ENCODE assay signal across 8 mouse cellular contexts in genomic region chr9:50775662-50776126, GRCm38 (mm10). TPM values are rescaled to one million over a fixed set of nuclear protein-coding genes. Genes with fewer than 3 reads are reported as not detected.
DNase-seq lines count a peak whose midpoint lies in the region; ATAC-seq and TF ChIP-seq lines count a peak whose summit lies in the region.

No protein-coding gene starts in this region.

- peak overlapping the region; percentile 68 for H3K4me3 ChIP-seq in ES-Bruce4 (ENCODE audit: low read depth, low read length)
- H3K4me3 ChIP-seq in embryonic facial prominence, embryonic 14.5 days (ENCODE audit: low read depth, low read length) = peak overlapping the region; percentile 95
- peak overlapping the region; percentile 96 for H3K4me3 ChIP-seq in midbrain, embryonic 12.5 days

- no peak for TF ChIP-seq POLR2A in ES-Bruce4 (IDR thresholded peaks at IDR 0.05; ENCODE audit: insufficient read depth, low read length)

- no peak for TF ChIP-seq EP300 in ES-Bruce4 (IDR thresholded peaks at IDR 0.05; ENCODE audit: insufficient read depth, low read depth, low read length)

- no peaks in the 10 kb centered on the region for H3K9me3 ChIP-seq in ES-Bruce4 (replicated peaks; ENCODE audit: control insufficient read depth, insufficient read depth, low read length, poor library complexity, severe bottlenecking)
- no peaks in the 10 kb centered on the region for H3K9me3 ChIP-seq in embryonic facial prominence, embryonic 14.5 days (ENCODE audit: control insufficient read depth, low read length)
- no peaks in the 10 kb centered on the region for H3K9me3 ChIP-seq in midbrain, embryonic 12.5 days

- no peak overlapping the region for H3K27ac ChIP-seq in ES-Bruce4 (ENCODE audit: insufficient read depth, low read length)
- H3K27ac ChIP-seq in embryonic facial prominence, embryonic 14.5 days (replicated peaks; ENCODE audit: low read depth, low read length) = peak overlapping the region; percentile 90
- H3K27ac ChIP-seq in midbrain, embryonic 12.5 days (replicated peaks) = peak overlapping the region; percentile 86

- WGBS in embryonic facial prominence, embryonic 14.5 days = under 1% methylated on average over 17 of the region's 30 CpGs
- WGBS in midbrain, embryonic 12.5 days = under 1% methylated on average over 30 of the region's 30 CpGs

- peak overlapping the region; percentile 83 for H3K4me2 ChIP-seq in embryonic facial prominence, embryonic 14.5 days (ENCODE audit: low read depth, low read length)
- peak overlapping the region; percentile 84 for H3K4me2 ChIP-seq in midbrain, embryonic 12.5 days (replicated peaks)

- DNase-seq in kidney, postnatal 14 days = peak; percentile 10
- DNase-seq in kidney, adult 11 months = no peak
- DNase-seq in embryonic facial prominence, embryonic 14.5 days (ENCODE audit: low spot score) = peak; percentile 19
- DNase-seq in ovary, postnatal 14 days (ENCODE audit: low spot score) = no peak
- no peak for DNase-seq in ovary, postnatal 10 days (ENCODE audit: low spot score)

- no peaks in the 10 kb centered on the region for H3K4me1 ChIP-seq in ES-Bruce4 (ENCODE audit: control insufficient read depth, insufficient read depth, low read length)
- peaks cover 15% of the 10 kb centered on the region; the same call in 1 of the 2 replicates for H3K4me1 ChIP-seq in embryonic facial prominence, embryonic 14.5 days (ENCODE audit: control insufficient read depth, insufficient read depth, low read length)
- peaks cover 18% of the 10 kb centered on the region for H3K4me1 ChIP-seq in midbrain, embryonic 12.5 days

- peak overlapping the region; percentile 90 for H3K9ac ChIP-seq in ES-Bruce4 (ENCODE audit: low read depth, poor library complexity, severe bottlenecking)
- H3K9ac ChIP-seq in embryonic facial prominence, embryonic 14.5 days (ENCODE audit: low read depth, low read length) = peak overlapping the region; percentile 93
- peak overlapping the region; percentile 88 for H3K9ac ChIP-seq in midbrain, embryonic 12.5 days (replicated peaks)

- H3K36me3 ChIP-seq in ES-Bruce4 (ENCODE audit: control insufficient read depth, insufficient read depth, low read length, poor library complexity, severe bottlenecking) = peaks cover 4% of the 10 kb centered on the region
- H3K36me3 ChIP-seq in embryonic facial prominence, embryonic 14.5 days (ENCODE audit: control insufficient read depth, insufficient read depth, low read length) = peaks cover 45% of the 10 kb centered on the region
- H3K36me3 ChIP-seq in midbrain, embryonic 12.5 days = peaks cover 33% of the 10 kb centered on the region

- ATAC-seq in embryonic facial prominence, embryonic 14.5 days (ENCODE audit: low read depth) = peak; percentile 48
- peak; percentile 16 for ATAC-seq in inflammation-experienced regulatory T-cells, adult 6 months
- ATAC-seq in midbrain, embryonic 12.5 days (ENCODE audit: low FRiP score, low read depth) = peak; percentile 65

- TF ChIP-seq CTCF in ES-Bruce4 (IDR thresholded peaks at IDR 0.05; ENCODE audit: low read depth, low read length) = no peak

- no peaks in the 10 kb centered on the region for H3K27me3 ChIP-seq in ES-Bruce4 (ENCODE audit: control insufficient read depth, insufficient read depth, low read length, poor library complexity, severe bottlenecking)
- no peaks in the 10 kb centered on the region for H3K27me3 ChIP-seq in embryonic facial prominence, embryonic 14.5 days (replicated peaks; ENCODE audit: control insufficient read depth, insufficient read depth, low read length)
- no peaks in the 10 kb centered on the region for H3K27me3 ChIP-seq in midbrain, embryonic 12.5 days

RNA-seq across cellular contexts. Expression of gene 1110032A03Rik, which starts 0.4 kb away (rescaled TPM):
- 12.4 and 13.1 TPM in 2 replicates for polyA plus RNA-seq in ES-Bruce4 (2011; ENCODE audit: insufficient read depth, insufficient read length, low read depth, missing spikeins)
- polyA plus RNA-seq in embryonic facial prominence, embryonic 14.5 days (2014; fragmentation: Nextera tagmentation; extraction: Ambion mirVana) = 32.5 and 41.2 TPM in 2 replicates
- 10 to 100 TPM in 2 of 3 experiments, 1 to 10 TPM in 1; 6.9 to 23.3 (median 16.9) TPM for polyA plus RNA-seq in inflammation-experienced regulatory T-cells, adult 6 months (2017; shearing (Covaris generic))
- 37.6 and 42.0 TPM in 2 replicates for polyA plus RNA-seq in midbrain, embryonic 12.5 days (2016; fragmentation: Nextera tagmentation; extraction: Ambion mirVana)

RNA-seq across cellular contexts. Expression of gene Alg9, which starts 0.9 kb away (rescaled TPM):
- polyA plus RNA-seq in ES-Bruce4 (2011; ENCODE audit: insufficient read depth, insufficient read length, low read depth, missing spikeins) = 23.5 and 30.3 TPM in 2 replicates
- 35.7 and 38.2 TPM in 2 replicates for polyA plus RNA-seq in embryonic facial prominence, embryonic 14.5 days (2014; fragmentation: Nextera tagmentation; extraction: Ambion mirVana)
- 1 to 10 TPM; 7.2 to 9.4 (median 8.8) TPM for polyA plus RNA-seq in inflammation-experienced regulatory T-cells, adult 6 months (2017; shearing (Covaris generic))
- polyA plus RNA-seq in midbrain, embryonic 12.5 days (2016; fragmentation: Nextera tagmentation; extraction: Ambion mirVana) = 42.6 and 42.8 TPM in 2 replicates

RNA-seq across cellular contexts. Expression of gene Fdxacb1, which starts 7.7 kb away (rescaled TPM):
- 8.5 and 9.0 TPM in 2 replicates for polyA plus RNA-seq in ES-Bruce4 (2011; ENCODE audit: insufficient read depth, insufficient read length, low read depth, missing spikeins)
- polyA plus RNA-seq in embryonic facial prominence, embryonic 14.5 days (2014; fragmentation: Nextera tagmentation; extraction: Ambion mirVana) = 10.2 and 14.2 TPM in 2 replicates
- polyA plus RNA-seq in inflammation-experienced regulatory T-cells, adult 6 months (2017; shearing (Covaris generic)) = 10 to 100 TPM in 2 of 3 experiments, 1 to 10 TPM in 1; 9.9 to 11.1 (median 10.3) TPM
- 11.7 and 12.5 TPM in 2 replicates for polyA plus RNA-seq in midbrain, embryonic 12.5 days (2016; fragmentation: Nextera tagmentation; extraction: Ambion mirVana)

RNA-seq across cellular contexts. Expression of gene Hspb2, which starts 23.5 kb away (rescaled TPM):
- polyA plus RNA-seq in ES-Bruce4 (2011; ENCODE audit: insufficient read depth, insufficient read length, low read depth, missing spikeins) = 22.3 and 22.7 TPM in 2 replicates
- 112 and 136 TPM in 2 replicates for polyA plus RNA-seq in embryonic facial prominence, embryonic 14.5 days (2014; fragmentation: Nextera tagmentation; extraction: Ambion mirVana)
- polyA plus RNA-seq in inflammation-experienced regulatory T-cells, adult 6 months (2017; shearing (Covaris generic)) = not detected
- 0.48 TPM in 1 of 2 replicates, not detected in the other for polyA plus RNA-seq in midbrain, embryonic 12.5 days (2016; fragmentation: Nextera tagmentation; extraction: Ambion mirVana)

RNA-seq across cellular contexts. Expression of gene Cryab, which starts 24.6 kb away (rescaled TPM):
- polyA plus RNA-seq in ES-Bruce4 (2011; ENCODE audit: insufficient read depth, insufficient read length, low read depth, missing spikeins) = 125 and 126 TPM in 2 replicates
- polyA plus RNA-seq in embryonic facial prominence, embryonic 14.5 days (2014; fragmentation: Nextera tagmentation; extraction: Ambion mirVana) = 218 and 275 TPM in 2 replicates
- 1 to 10 TPM in 2 of 3 experiments, not detected in 1; 1.7 to 1.9 TPM for polyA plus RNA-seq in inflammation-experienced regulatory T-cells, adult 6 months (2017; shearing (Covaris generic))
- polyA plus RNA-seq in midbrain, embryonic 12.5 days (2016; fragmentation: Nextera tagmentation; extraction: Ambion mirVana) = 6.0 and 7.5 TPM in 2 replicates

Comparison
In these comparisons a context has a peak if more than half of its experiments do, and no peak if none do; other contexts are left out.
1. DNase-seq: peak in kidney, postnatal 14 days (single experiment) and embryonic facial prominence, embryonic 14.5 days (single experiment); none in kidney, adult 11 months (single experiment), ovary, postnatal 14 days (single experiment) and ovary, postnatal 10 days (single experiment).
2. Peak in every context shown above with its lines, with median percentiles within 50 percentile points of each other: H3K4me3 ChIP-seq, H3K9ac ChIP-seq and ATAC-seq.